Mouse (Mus musculus) activated CD4-positive, CD25-positive, alpha-beta regulatory T cell (primary cell): Measurements from ENCODE around the gene Sh2d2a. TPM values are rescaled to one million over a fixed set of nuclear protein-coding genes. Genes with fewer than 3 reads are reported as not detected.

ENCODE experiments used
- polyA plus RNA-seq, 2 experiments: library from polyadenylated mRNA; unstranded; fragments of 100-300 nt; shearing (Covaris generic); gene quantifications; one replicate each; pipeline ENCODE4 v1.2.1; 2017

Sh2d2a gene
- 100 to 1,000 TPM; 228 to 330 TPM for polyA plus RNA-seq

GRCm38 (mm10) chr3:87846650-87847110 lies at the start of gene Sh2d2a:
Sh2d2a (plus strand) TSS chr3:87846755.

GRCm38 (mm10) chr3:87824206-87824605 lies 22.3 kb upstream of the Sh2d2a start, which contains the start of gene Pear1:
Pear1 (minus strand) TSS chr3:87824306.

DNA sequence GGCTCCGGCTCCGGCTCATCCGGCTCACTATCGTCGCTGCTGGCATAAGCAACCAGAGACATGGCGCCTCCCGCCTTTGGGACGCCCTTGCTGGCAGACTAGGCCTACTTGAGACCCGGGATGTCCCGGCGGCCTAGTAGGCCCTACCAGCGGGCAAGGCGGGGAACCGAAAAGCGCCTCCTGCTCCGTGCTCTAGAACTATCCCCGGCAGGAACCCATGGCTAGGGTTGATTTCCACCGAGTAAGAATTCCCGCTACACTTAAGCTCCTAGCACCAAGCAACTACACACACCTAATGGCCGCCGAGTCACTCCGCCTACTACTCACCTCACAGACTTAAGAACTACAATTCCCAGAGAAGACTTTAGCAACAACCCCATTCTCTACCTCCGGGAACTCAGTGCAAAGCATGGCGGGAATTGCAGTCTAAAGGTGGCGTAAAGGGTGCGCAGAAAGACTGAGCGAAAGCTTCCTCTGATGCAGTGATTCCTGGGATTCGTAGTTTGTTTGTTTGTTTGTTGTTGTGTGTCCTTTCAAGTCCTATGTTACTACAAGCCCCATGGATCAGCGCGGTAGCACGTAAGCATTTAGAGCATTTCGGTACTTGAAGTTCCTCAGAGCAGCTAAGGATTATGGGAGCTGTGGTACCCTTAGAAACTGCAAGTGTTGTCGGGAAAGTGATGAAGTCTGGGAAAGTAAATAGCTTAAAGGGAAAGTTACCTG lies 38.9 kb downstream of the Sh2d2a start, which contains the start of gene Prcc:
Gene Prcc, minus strand, starts transcription at position 328 of the 723 bp plus-strand sequence.

Other genes with a start within 250 kb of the Sh2d2a start
- gene Arhgef11, start 229.2 kb upstream of the Sh2d2a start, polyA plus RNA-seq: 10 to 100 TPM in 1 of 2 experiments, 1 to 10 TPM in 1; 9.1 to 15.9 TPM
- gene Lrrc71, start 98.1 kb upstream of the Sh2d2a start, polyA plus RNA-seq: under 1 TPM in 1 of 2 experiments, not detected in 1; 0.78 TPM
- gene Ntrk1, start 51.6 kb upstream of the Sh2d2a start, polyA plus RNA-seq: under 1 TPM in 1 of 2 experiments, not detected in 1; 0.23 TPM
- under 1 TPM; 0.34 to 0.94 TPM for gene Insrr, start 49.8 kb upstream of the Sh2d2a start, polyA plus RNA-seq
- 10 to 100 TPM; 24.8 to 77.5 TPM for gene Pear1, start 22.4 kb upstream of the Sh2d2a start, polyA plus RNA-seq
- 10 to 100 TPM; 13.8 to 16.3 TPM for gene Prcc, start 38.9 kb downstream of the Sh2d2a start, polyA plus RNA-seq
- gene Hdgf, start 59.6 kb downstream of the Sh2d2a start, polyA plus RNA-seq: 100 to 1,000 TPM; 146 to 171 TPM
- 100 to 1,000 TPM; 105 to 156 TPM for gene Mrpl24, start 72.8 kb downstream of the Sh2d2a start, polyA plus RNA-seq
- 10 to 100 TPM; 35.7 to 42.3 TPM for gene Isg20l2, start 83.6 kb downstream of the Sh2d2a start, polyA plus RNA-seq
- gene Rrnad1, start 84.0 kb downstream of the Sh2d2a start, polyA plus RNA-seq: 10 to 100 TPM; 18.7 to 20.8 TPM
- gene Crabp2, start 101.9 kb downstream of the Sh2d2a start, polyA plus RNA-seq: under 1 TPM in 1 of 2 experiments, not detected in 1; 0.63 TPM
- gene Nes, start 124.3 kb downstream of the Sh2d2a start, polyA plus RNA-seq: under 1 TPM in 1 of 2 experiments, not detected in 1; 0.15 TPM
- gene Bcan, start 153.5 kb downstream of the Sh2d2a start, polyA plus RNA-seq: not detected
- gene Hapln2, start 180.8 kb downstream of the Sh2d2a start, polyA plus RNA-seq: not detected
- 10 to 100 TPM; 16.3 to 32.1 TPM for gene Gpatch4, start 196.4 kb downstream of the Sh2d2a start, polyA plus RNA-seq
- 100 to 1,000 TPM in 1 of 2 experiments, 10 to 100 TPM in 1; 83.1 to 104 TPM for gene Naxe, start 211.7 kb downstream of the Sh2d2a start, polyA plus RNA-seq
- gene Ttc24, start 231.5 kb downstream of the Sh2d2a start, polyA plus RNA-seq: under 1 TPM in 1 of 2 experiments, not detected in 1; 0.07 TPM
- gene Iqgap3, start 235.2 kb downstream of the Sh2d2a start, polyA plus RNA-seq: 1 to 10 TPM in 1 of 2 experiments, under 1 TPM in 1; 0.61 to 2.1 TPM